Mouse (Mus musculus): ENCODE measurements around the gene Hes1. TPM values are rescaled to one million over a fixed set of nuclear protein-coding genes. Genes with fewer than 3 reads are reported as not detected.

The Hes1 gene
- polyA plus RNA-seq, 1 experiment, result 35.8 TPM

GRCm38 (mm10) chr16:30070771-30071191 is 6.6 kb downstream of the Hes1 start:
- Histone ChIP-seq H3K36me3 (ENCODE audit: control insufficient read depth, insufficient read depth) (no peaks in the 10 kb centered on the region), H3K4me2 (ENCODE audit: low read depth) (peak overlapping the region; percentile 73), H3K79me2 (ENCODE audit: control insufficient read depth, insufficient read depth) (peaks cover 26% of the 10 kb centered on the region), H3K4me3 (peak overlapping the region; percentile 99), H3K27me3 (ENCODE audit: control insufficient read depth, insufficient read depth, insufficient read length) (no peaks in the 10 kb centered on the region), H3ac (ENCODE audit: control insufficient read depth, insufficient read length) (peak overlapping the region; percentile 55)
- peak in 1 of 3 experiments; percentile 3 for TF ChIP-seq MYOG (IDR thresholded peaks at IDR 0.05; ENCODE audit: control insufficient read depth in 1 of 3, insufficient read depth in 1 of 3, insufficient read length in 2 of 3, low read depth in 2 of 3)
- no peak for TF ChIP-seq MYOD1 (IDR thresholded peaks at IDR 0.05; ENCODE audit: control insufficient read depth in 1 of 3, insufficient read length in 2 of 3, low read depth in 2 of 3)
- no peak for TF ChIP-seq MAX (IDR thresholded peaks at IDR 0.05; ENCODE audit: low read depth)
- TF ChIP-seq TCF12 (IDR thresholded peaks at IDR 0.05; ENCODE audit: insufficient read depth, poor library complexity, severe bottlenecking), result no peak
- TF ChIP-seq POLR2AphosphoS2 (IDR thresholded peaks at IDR 0.05; ENCODE audit: insufficient read length, low read depth), result no peak
- no peak for TF ChIP-seq SRF (IDR thresholded peaks at IDR 0.05; ENCODE audit: control insufficient read depth, insufficient read length, low read depth)
- no peak for TF ChIP-seq E2F4 (IDR thresholded peaks at IDR 0.05; ENCODE audit: insufficient read depth)

- H3K79me2 ChIP-seq (ENCODE audit: control insufficient read depth, insufficient read depth), result peaks cover 6% of the 10 kb centered on the region
- TF ChIP-seq USF1 (IDR thresholded peaks at IDR 0.05; ENCODE audit: low read depth) (no peak), SRF (IDR thresholded peaks at IDR 0.05; ENCODE audit: control insufficient read depth, insufficient read length, low read depth) (no peak), REST (IDR thresholded peaks at IDR 0.05; ENCODE audit: insufficient read depth, insufficient read length) (no peak), POLR2A (IDR thresholded peaks at IDR 0.05; ENCODE audit: insufficient read length, low read depth) (no peak), MYOG (IDR thresholded peaks at IDR 0.05; ENCODE audit: control insufficient read depth in 1 of 3, insufficient read depth in 1 of 3, insufficient read length in 2 of 3, low read depth in 2 of 3) (no peak), MAX (IDR thresholded peaks at IDR 0.05; ENCODE audit: low read depth) (no peak), CEBPB (IDR thresholded peaks at IDR 0.05; ENCODE audit: insufficient read depth, poor library complexity, severe bottlenecking) (no peak), MYOD1 (IDR thresholded peaks at IDR 0.05; ENCODE audit: control insufficient read depth in 1 of 3, insufficient read length in 2 of 3, low read depth in 2 of 3) (no peak), TCF12 (IDR thresholded peaks at IDR 0.05; ENCODE audit: insufficient read depth, poor library complexity, severe bottlenecking) (no peak), TCF3 (IDR thresholded peaks at IDR 0.05; ENCODE audit: insufficient read length, low read depth) (no peak), E2F4 (IDR thresholded peaks at IDR 0.05; ENCODE audit: insufficient read depth) (no peak), POLR2AphosphoS2 (IDR thresholded peaks at IDR 0.05; ENCODE audit: insufficient read length, low read depth) (no peak)
- no peak overlapping the region for H3K4me3 ChIP-seq
- H3K27me3 ChIP-seq (ENCODE audit: control insufficient read depth, insufficient read depth, insufficient read length), result no peaks in the 10 kb centered on the region
- no peak overlapping the region for H3K4me2 ChIP-seq (ENCODE audit: low read depth)
- H3ac ChIP-seq (ENCODE audit: control insufficient read depth, insufficient read length), result no peak overlapping the region
- no peaks in the 10 kb centered on the region for H3K36me3 ChIP-seq (ENCODE audit: control insufficient read depth, insufficient read depth)
Observed at GRCm38 (mm10) chr16:30073317-30073716, 9.1 kb downstream of the Hes1 start.

- no peaks in the 10 kb centered on the region for H3K27me3 ChIP-seq (ENCODE audit: control insufficient read depth, insufficient read depth, insufficient read length)
- H3K4me2 ChIP-seq (ENCODE audit: low read depth), result no peak overlapping the region
- TF ChIP-seq TCF12 (IDR thresholded peaks at IDR 0.05; ENCODE audit: insufficient read depth, poor library complexity, severe bottlenecking), result no peak
- TF ChIP-seq MAX (IDR thresholded peaks at IDR 0.05; ENCODE audit: low read depth), result no peak
- no peak for TF ChIP-seq E2F4 (IDR thresholded peaks at IDR 0.05; ENCODE audit: insufficient read depth)
- no peak for TF ChIP-seq POLR2A (IDR thresholded peaks at IDR 0.05; ENCODE audit: insufficient read length, low read depth)
- no peak for TF ChIP-seq USF1 (IDR thresholded peaks at IDR 0.05; ENCODE audit: low read depth)
- TF ChIP-seq REST (IDR thresholded peaks at IDR 0.05; ENCODE audit: insufficient read depth, insufficient read length), result no peak
- TF ChIP-seq CEBPB (IDR thresholded peaks at IDR 0.05; ENCODE audit: insufficient read depth, poor library complexity, severe bottlenecking), result no peak
- TF ChIP-seq SRF (IDR thresholded peaks at IDR 0.05; ENCODE audit: control insufficient read depth, insufficient read length, low read depth), result no peak
- TF ChIP-seq MYOG (IDR thresholded peaks at IDR 0.05; ENCODE audit: control insufficient read depth in 1 of 3, insufficient read depth in 1 of 3, insufficient read length in 2 of 3, low read depth in 2 of 3), result no peak
- TF ChIP-seq TCF3 (IDR thresholded peaks at IDR 0.05; ENCODE audit: insufficient read length, low read depth), result no peak
- no peak for TF ChIP-seq POLR2AphosphoS2 (IDR thresholded peaks at IDR 0.05; ENCODE audit: insufficient read length, low read depth)
- no peak overlapping the region for H3ac ChIP-seq (ENCODE audit: control insufficient read depth, insufficient read length)
- no peak overlapping the region for H3K4me3 ChIP-seq
- no peaks in the 10 kb centered on the region for H3K36me3 ChIP-seq (ENCODE audit: control insufficient read depth, insufficient read depth)
- H3K79me2 ChIP-seq (ENCODE audit: control insufficient read depth, insufficient read depth), result no peaks in the 10 kb centered on the region
Observed at GRCm38 (mm10) chr16:30081498-30081897, 17.3 kb downstream of the Hes1 start.

GRCm38 (mm10) chr16:30081980-30082379 is 17.8 kb downstream of the Hes1 start:
- H3K79me2 ChIP-seq (ENCODE audit: control insufficient read depth, insufficient read depth), result no peaks in the 10 kb centered on the region
- TF ChIP-seq POLR2A (IDR thresholded peaks at IDR 0.05; ENCODE audit: insufficient read length, low read depth) (no peak), MAX (IDR thresholded peaks at IDR 0.05; ENCODE audit: low read depth) (no peak), TCF3 (IDR thresholded peaks at IDR 0.05; ENCODE audit: insufficient read length, low read depth) (no peak), CEBPB (IDR thresholded peaks at IDR 0.05; ENCODE audit: insufficient read depth, poor library complexity, severe bottlenecking) (no peak), USF1 (IDR thresholded peaks at IDR 0.05; ENCODE audit: low read depth) (no peak), SRF (IDR thresholded peaks at IDR 0.05; ENCODE audit: control insufficient read depth, insufficient read length, low read depth) (no peak), MYOG (IDR thresholded peaks at IDR 0.05; ENCODE audit: control insufficient read depth in 1 of 3, insufficient read depth in 1 of 3, insufficient read length in 2 of 3, low read depth in 2 of 3) (no peak), TCF12 (IDR thresholded peaks at IDR 0.05; ENCODE audit: insufficient read depth, poor library complexity, severe bottlenecking) (no peak), REST (IDR thresholded peaks at IDR 0.05; ENCODE audit: insufficient read depth, insufficient read length) (no peak), E2F4 (IDR thresholded peaks at IDR 0.05; ENCODE audit: insufficient read depth) (no peak), POLR2AphosphoS2 (IDR thresholded peaks at IDR 0.05; ENCODE audit: insufficient read length, low read depth) (no peak), MYOD1 (IDR thresholded peaks at IDR 0.05; ENCODE audit: control insufficient read depth in 1 of 3, insufficient read length in 2 of 3, low read depth in 2 of 3) (no peak)
- H3K4me3 ChIP-seq, result no peak overlapping the region
- no peak overlapping the region for H3K4me2 ChIP-seq (ENCODE audit: low read depth)
- no peak overlapping the region for H3ac ChIP-seq (ENCODE audit: control insufficient read depth, insufficient read length)
- H3K36me3 ChIP-seq (ENCODE audit: control insufficient read depth, insufficient read depth), result no peaks in the 10 kb centered on the region
- H3K27me3 ChIP-seq (ENCODE audit: control insufficient read depth, insufficient read depth, insufficient read length), result no peaks in the 10 kb centered on the region
